Mouse (Mus musculus) embryonic fibroblast, embryonic 13.5 days (primary cell): Measurements from ENCODE around the gene Pnp2.
"Not testable (repeated sequence)": the region's sequence is repeated elsewhere in the genome, so short reads cannot be mapped to it uniquely, and the experiment has no call there.

Source experiments
- CTCF ChIP-seq: IDR thresholded peaks from 2 replicates; pipeline ENCODE4 v1.5.1; 2011; ENCODE audit warnings: mild to moderate bottlenecking, control low read depth, low read length, moderate library complexity, borderline replicate concordance; ENCODE audit not compliant: insufficient read depth
- POLR2A ChIP-seq: IDR thresholded peaks from 2 replicates; pipeline ENCODE4 v1.6.1; 2011; ENCODE audit warnings: low read depth, mild to moderate bottlenecking, control low read depth, low read length, moderate library complexity

GRCm38 (mm10) chr14:50973054-50973453, 17.3 kb downstream of the Pnp2 start:
- not testable (repeated sequence) for TF ChIP-seq CTCF, POLR2A
